Mouse (Mus musculus) urinary bladder, postnatal 36 days (tissue): ENCODE results near the gene Gpr143.
"Not testable (repeated sequence)": the region's sequence is repeated elsewhere in the genome, so short reads cannot be mapped to it uniquely, and the experiment has no call there.

Experiments used
- DNase-seq, 2 experiments: peaks; one replicate each; pipeline ENCODE4 v3.0.0; 2022; ENCODE audit warnings: low spot score in 2 of 2, mixed read lengths in 1 of 2

The Gpr143 gene

GRCm38 (mm10) chrX:152781720-152782403 is at the start of gene Gpr143:
Gpr143 (plus strand) TSS chrX:152781921.
- DNase-seq = peak in 1 of 2 experiments; percentile 4

GRCm38 (mm10) chrX:152735283-152735682 is 46.4 kb upstream of the Gpr143 start:
- no peak for DNase-seq

GRCm38 (mm10) chrX:152738191-152738590 is 43.5 kb upstream of the Gpr143 start:
- DNase-seq = no peak

- DNase-seq = no peak
These were observed 42.9 kb upstream of the Gpr143 start for GRCm38 (mm10) chrX:152738759-152739368.

GRCm38 (mm10) chrX:152743642-152744041 is 38.1 kb upstream of the Gpr143 start:
- no peak for DNase-seq

GRCm38 (mm10) chrX:152745925-152746324 is 35.8 kb upstream of the Gpr143 start:
- DNase-seq = no peak

- no peak for DNase-seq
These were observed 25.9 kb upstream of the Gpr143 start for GRCm38 (mm10) chrX:152755819-152756218.

GRCm38 (mm10) chrX:152756293-152756692 is 25.4 kb upstream of the Gpr143 start:
- no peak for DNase-seq

- DNase-seq = no peak
These were observed 19.3 kb upstream of the Gpr143 start for GRCm38 (mm10) chrX:152762437-152762836.

- no peak for DNase-seq
These were observed 18.9 kb upstream of the Gpr143 start for GRCm38 (mm10) chrX:152762855-152763254.

GRCm38 (mm10) chrX:152764171-152764570 is 17.6 kb upstream of the Gpr143 start:
- DNase-seq = no peak

GRCm38 (mm10) chrX:152768891-152769599 is 12.7 kb upstream of the Gpr143 start, which contains the start of gene Shroom2:
Shroom2 (minus strand) TSS chrX:152769465.
- DNase-seq = peak; percentile 15 to 17

- peak; percentile 42 to 69 for DNase-seq
These were observed 12.0 kb upstream of the Gpr143 start for GRCm38 (mm10) chrX:152769600-152770157.

- no peak for DNase-seq
These were observed 6.4 kb downstream of the Gpr143 start for GRCm38 (mm10) chrX:152788129-152788528.

GRCm38 (mm10) chrX:152788611-152789010 is 6.9 kb downstream of the Gpr143 start:
- DNase-seq = no peak

- no peak for DNase-seq
These were observed 23.6 kb downstream of the Gpr143 start for GRCm38 (mm10) chrX:152805317-152805716.

GRCm38 (mm10) chrX:152813339-152813738 is 31.6 kb downstream of the Gpr143 start:
- DNase-seq = no peak

GRCm38 (mm10) chrX:152818996-152819395 is 37.3 kb downstream of the Gpr143 start:
- no peak for DNase-seq

- not testable (repeated sequence) for DNase-seq
These were observed 49.4 kb downstream of the Gpr143 start for GRCm38 (mm10) chrX:152831003-152831550.

- not testable (repeated sequence) for DNase-seq
These were observed 53.2 kb downstream of the Gpr143 start for GRCm38 (mm10) chrX:152834940-152835339.

- no peak for DNase-seq
These were observed 73.5 kb downstream of the Gpr143 start for GRCm38 (mm10) chrX:152855076-152855772.
